Mouse (Mus musculus) heart, embryonic 15.5 days (tissue): ENCODE measurements around the gene Hyal2. TPM values are rescaled to one million over a fixed set of nuclear protein-coding genes. Genes with fewer than 3 reads are reported as not detected.
A peak's percentile ranks its signal among the peaks of the same experiment; 100 is the strongest.

Source experiments
- ATAC-seq: fragments of 200-750 bp; cut with Nextera tagmentation; replicated peaks from 2 replicates; pipeline ENCODE4 v1.8.0; 2017; ENCODE audit warnings: low read depth, moderate TSS enrichment; ENCODE audit not compliant: insufficient number of reproducible peaks, insufficient read depth, low FRiP score
- H3K27ac ChIP-seq: fragments of 300-500 bp; sonication (generic); 2 replicates; pipeline ENCODE4 v1.5.1; 2015; ENCODE audit warnings: mild to moderate bottlenecking, inconsistent platforms
- H3K27me3 ChIP-seq: fragments of 300-500 bp; sonication (generic); 2 replicates; pipeline ENCODE4 v1.6.1; 2015; ENCODE audit warnings: inconsistent platforms
- H3K36me3 ChIP-seq: fragments of 300-500 bp; sonication (generic); 2 replicates; pipeline ENCODE4 v1.6.1; 2015; ENCODE audit warnings: mild to moderate bottlenecking, inconsistent platforms
- H3K4me1 ChIP-seq: fragments of 300-500 bp; sonication (generic); replicated peaks from 2 replicates; pipeline ENCODE4 v1.6.1; 2015; ENCODE audit warnings: inconsistent platforms
- H3K4me2 ChIP-seq: fragments of 300-500 bp; sonication (generic); 2 replicates; pipeline ENCODE4 v1.6.1; 2015; ENCODE audit warnings: inconsistent platforms, mild to moderate bottlenecking, moderate library complexity
- H3K4me3 ChIP-seq: fragments of 300-500 bp; sonication (generic); 2 replicates; pipeline ENCODE4 v1.5.1; 2015; ENCODE audit warnings: mild to moderate bottlenecking, inconsistent platforms
- H3K9ac ChIP-seq: fragments of 300-500 bp; sonication (generic); 2 replicates; pipeline ENCODE4 v1.6.1; 2015; ENCODE audit warnings: mild to moderate bottlenecking, inconsistent platforms
- H3K9me3 ChIP-seq: fragments of 300-500 bp; sonication (generic); replicated peaks from 2 replicates; pipeline ENCODE4 v1.6.1; 2016; ENCODE audit warnings: inconsistent platforms
- WGBS: fragments of 180-500 bp; shearing (Covaris S2); methylation state at CpG from one replicate; pipeline ENCODE4 v1.1.7; 2015; ENCODE audit warnings: mixed read lengths; 5-methylcytosine and 5-hydroxymethylcytosine counted together
- polyA plus RNA-seq: library from polyadenylated mRNA; unstranded; fragments of >200 nt; fragmentation: Nextera tagmentation; extraction: Ambion mirVana; gene quantifications from 2 replicates; pipeline ENCODE4 v1.2.1, GENCODE M21; 2015

The Hyal2 gene
- polyA plus RNA-seq: 72.2 and 89.3 TPM in 2 replicates

DNA sequence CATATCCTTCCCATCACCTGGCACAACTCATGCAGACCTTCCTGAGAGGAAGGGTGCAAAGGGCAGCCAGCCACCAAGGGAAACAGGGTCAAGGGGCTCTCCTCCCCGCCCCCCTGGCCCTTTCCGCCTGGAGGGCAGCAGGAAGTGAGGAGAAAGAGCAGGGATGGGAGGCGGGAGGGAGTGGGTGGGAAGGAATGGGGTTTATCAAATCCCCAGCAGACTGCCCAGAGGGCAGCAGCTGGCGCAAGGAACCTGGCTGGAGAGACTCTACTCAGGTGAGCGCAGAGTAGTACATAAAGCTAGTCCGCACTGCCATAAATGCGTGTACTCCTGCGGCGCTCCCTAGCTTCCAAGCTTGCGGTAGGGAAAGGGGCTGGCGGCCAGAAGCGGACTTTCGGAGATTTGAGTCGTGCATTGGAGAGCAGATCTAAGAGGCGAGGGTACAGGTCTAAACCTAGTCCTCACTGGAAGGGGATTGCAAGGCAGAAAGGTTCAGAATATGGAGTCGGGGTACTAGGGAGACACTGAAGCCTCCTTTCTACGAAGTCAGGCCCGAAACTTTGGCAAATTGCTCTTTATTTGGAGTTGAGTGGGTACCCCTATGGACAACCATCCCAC lies at the start of gene Hyal2:
Gene Hyal2, plus strand, starts transcription at position 244 of the 618 bp plus-strand sequence.
- peak within 1 kb of the TSS; percentile 85 for H3K4me2 ChIP-seq
- WGBS: 15% methylated on average over 18 of the region's 18 CpGs
- ATAC-seq: no peak
- H3K9me3 ChIP-seq: no peaks in the 10 kb centered on the region
- no peaks in the 10 kb centered on the region for H3K27me3 ChIP-seq
- peak within 1 kb of the TSS; percentile 81 for H3K9ac ChIP-seq
- H3K4me3 ChIP-seq: peak within 1 kb of the TSS; percentile 89
- H3K36me3 ChIP-seq: peaks cover 19% of the 10 kb centered on the region
- peaks cover 68% of the 10 kb centered on the region for H3K4me1 ChIP-seq
- H3K27ac ChIP-seq: peak within 1 kb of the TSS; percentile 89

DNA sequence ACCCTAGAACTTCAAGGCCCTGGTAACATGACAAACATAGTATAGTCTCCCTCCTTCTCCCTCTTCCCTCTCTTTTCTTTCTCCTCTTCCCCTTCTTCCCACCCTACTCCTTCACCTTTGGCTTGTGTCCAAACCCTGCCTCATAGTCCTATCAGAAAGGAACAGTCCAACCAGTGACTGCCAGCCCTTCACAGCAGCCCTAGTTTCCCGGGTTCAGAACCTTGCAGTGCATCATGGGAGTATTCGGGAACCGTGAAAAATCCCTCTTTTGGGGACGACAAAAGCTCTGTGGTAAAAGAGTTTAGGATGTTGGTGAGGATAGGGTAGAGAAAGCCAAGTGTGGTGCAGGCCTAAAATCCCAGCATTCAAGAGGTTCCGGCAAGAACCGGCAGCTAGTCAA lies 47.4 kb upstream of the Hyal2 start:
- WGBS: 62% methylated on average over 6 of the region's 6 CpGs
- Histone ChIP-seq H3K9me3 (no peaks in the 10 kb centered on the region), H3K27me3 (peaks cover 10% of the 10 kb centered on the region), H3K36me3 (no peaks in the 10 kb centered on the region), H3K4me3 (no peak overlapping the region), H3K4me2 (no peak overlapping the region), H3K4me1 (peaks cover 14% of the 10 kb centered on the region), H3K9ac (no peak overlapping the region), H3K27ac (no peak overlapping the region)
- ATAC-seq: no peak

DNA sequence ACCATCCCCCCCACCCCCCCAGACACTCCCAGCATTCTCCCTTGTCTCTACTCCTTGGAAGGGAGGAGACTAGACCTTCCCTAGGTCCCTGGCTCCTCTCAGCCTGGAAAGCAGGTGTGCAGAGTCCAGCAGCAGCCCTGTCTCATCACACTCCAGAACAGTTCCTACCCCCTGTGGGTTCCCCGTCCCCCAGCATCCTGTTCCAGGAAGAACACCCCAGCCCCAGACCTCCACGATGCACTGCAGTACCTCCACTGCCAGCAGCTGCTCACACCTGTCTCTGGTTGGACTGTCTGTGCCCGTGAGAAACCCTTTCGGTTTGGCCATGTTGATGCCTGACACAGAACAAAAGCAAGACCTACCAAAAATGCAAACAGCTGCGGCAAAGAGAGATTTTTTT lies 46.6 kb upstream of the Hyal2 start:
- Histone ChIP-seq H3K36me3 (no peaks in the 10 kb centered on the region), H3K27me3 (peaks cover 18% of the 10 kb centered on the region), H3K27ac (peak overlapping the region; percentile 45; the same call in 1 of the 2 replicates), H3K4me2 (peak overlapping the region; percentile 56), H3K9ac (no peak overlapping the region), H3K9me3 (no peaks in the 10 kb centered on the region), H3K4me1 (peaks cover 15% of the 10 kb centered on the region), H3K4me3 (no peak overlapping the region)
- no peak for ATAC-seq
- 48% methylated on average over 5 of the region's 5 CpGs for WGBS

DNA sequence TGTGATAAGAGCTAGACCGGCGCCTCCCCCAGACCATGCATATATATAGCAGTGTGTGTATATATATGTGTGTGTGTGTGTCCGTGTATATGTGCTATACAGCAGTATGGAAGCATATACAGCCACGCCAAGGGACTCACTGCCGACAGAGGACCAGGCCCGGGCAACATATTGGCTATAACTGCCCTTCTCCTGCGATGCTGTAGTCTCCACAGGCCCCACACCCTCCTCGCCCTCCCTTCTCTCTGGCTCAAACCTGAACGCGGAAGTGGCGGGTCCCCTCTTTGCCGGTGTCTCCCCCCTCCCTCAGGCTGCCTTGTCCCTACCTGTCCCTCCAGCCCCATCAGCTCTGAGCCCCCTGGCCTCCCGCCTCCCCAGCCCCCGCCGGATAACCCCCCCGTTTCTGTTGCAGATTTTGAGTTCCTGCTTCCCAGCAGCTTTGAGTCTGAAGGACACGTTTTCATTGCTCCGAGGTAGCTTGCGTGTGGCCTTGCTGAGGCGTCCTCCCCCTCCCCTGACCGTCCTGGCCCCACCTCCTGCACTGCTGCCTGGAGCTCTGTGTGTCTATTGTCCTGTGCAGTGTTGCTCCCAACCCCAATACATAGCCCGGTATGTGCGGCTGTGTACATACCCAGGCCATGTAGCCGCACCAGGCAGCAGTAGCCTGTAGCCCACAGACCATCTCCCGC lies 45.9 kb upstream of the Hyal2 start:
- Histone ChIP-seq H3K9me3 (no peaks in the 10 kb centered on the region), H3K36me3 (no peaks in the 10 kb centered on the region), H3K4me1 (peaks cover 22% of the 10 kb centered on the region), H3K27me3 (peaks cover 25% of the 10 kb centered on the region), H3K4me3 (peak overlapping the region; percentile 29), H3K9ac (peak overlapping the region; percentile 4; the same call in 1 of the 2 replicates), H3K4me2 (peak overlapping the region; percentile 56), H3K27ac (peak overlapping the region; percentile 45)
- WGBS: 25% methylated on average over 25 of the region's 25 CpGs
- ATAC-seq: peak; percentile 24; the same call in 1 of the 2 replicates

DNA sequence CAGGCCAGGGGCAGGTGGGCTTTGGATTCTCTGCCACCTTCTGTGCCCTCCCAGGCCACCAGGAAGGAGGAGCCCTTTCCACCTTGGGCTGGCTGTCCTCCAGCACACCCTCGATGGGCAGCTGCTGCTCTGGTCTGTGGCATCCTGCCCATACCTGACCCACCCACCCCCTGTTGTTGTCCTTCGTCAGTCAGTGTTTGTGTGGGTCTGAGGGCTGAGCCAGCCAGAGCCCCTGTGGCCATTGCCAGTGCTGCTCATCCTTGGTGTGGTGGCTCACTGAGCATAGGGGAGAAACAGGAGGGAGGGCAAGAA lies 45.4 kb upstream of the Hyal2 start:
- Histone ChIP-seq H3K9ac (0 out of 2 replicates have a peak overlapping the region, but pooled peaks have one; percentile 4), H3K4me1 (peaks cover 25% of the 10 kb centered on the region), H3K4me3 (peak overlapping the region; percentile 29; the same call in 1 of the 2 replicates), H3K36me3 (no peaks in the 10 kb centered on the region), H3K4me2 (peak overlapping the region; percentile 56), H3K27ac (peak overlapping the region; percentile 45), H3K27me3 (peaks cover 28% of the 10 kb centered on the region), H3K9me3 (no peaks in the 10 kb centered on the region)
- WGBS: 32% methylated on average over 2 of the region's 2 CpGs
- no peak for ATAC-seq

DNA sequence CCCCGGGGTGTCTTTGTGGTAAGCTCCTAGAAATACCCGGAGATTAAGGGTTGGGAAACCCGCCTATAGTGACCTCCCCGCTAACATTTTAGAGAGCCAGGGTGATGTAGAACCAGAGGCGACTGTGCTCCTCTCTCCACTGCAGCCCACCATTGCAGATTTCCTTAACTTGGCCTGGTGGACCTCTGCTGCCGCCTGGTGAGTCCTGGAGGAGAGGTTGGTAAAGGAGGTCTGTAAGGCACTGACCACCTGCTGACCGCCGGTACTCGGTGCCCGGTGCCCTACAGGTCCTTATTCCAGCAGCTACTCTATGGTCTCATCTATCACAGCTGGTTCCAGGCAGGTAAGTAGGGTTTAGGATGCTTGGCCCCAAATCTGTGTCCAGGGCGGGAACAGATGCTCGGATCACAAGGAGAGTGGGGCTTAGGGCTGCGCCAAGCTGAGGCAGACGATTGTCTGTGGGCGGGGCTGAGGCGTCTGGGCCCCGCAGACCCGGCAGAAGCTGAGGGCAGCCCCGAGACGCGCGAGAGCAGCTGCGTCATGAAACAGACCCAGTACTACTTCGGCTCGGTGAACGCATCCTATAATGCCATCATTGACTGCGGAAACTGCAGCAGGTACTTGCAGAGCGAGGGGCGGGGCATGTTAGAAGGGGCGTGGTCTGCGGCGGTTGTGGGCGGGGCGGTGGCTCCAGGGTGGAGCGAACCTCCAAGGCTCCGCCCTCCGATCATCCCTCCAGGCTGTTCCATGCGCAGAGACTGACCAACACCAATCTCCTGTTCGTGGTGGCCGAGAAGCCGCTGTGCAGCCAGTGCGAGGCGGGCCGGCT lies 41.3 kb upstream of the Hyal2 start:
- H3K27me3 ChIP-seq: peaks cover 36% of the 10 kb centered on the region
- H3K4me3 ChIP-seq: peak overlapping the region; percentile 40
- WGBS: 9% methylated on average over 44 of the region's 44 CpGs
- H3K9me3 ChIP-seq: no peaks in the 10 kb centered on the region
- no peak overlapping the region for H3K27ac ChIP-seq
- no peaks in the 10 kb centered on the region for H3K36me3 ChIP-seq
- ATAC-seq: peak; percentile 51
- H3K4me1 ChIP-seq: peaks cover 20% of the 10 kb centered on the region
- H3K4me2 ChIP-seq: peak overlapping the region; percentile 62
- no peak overlapping the region for H3K9ac ChIP-seq

DNA sequence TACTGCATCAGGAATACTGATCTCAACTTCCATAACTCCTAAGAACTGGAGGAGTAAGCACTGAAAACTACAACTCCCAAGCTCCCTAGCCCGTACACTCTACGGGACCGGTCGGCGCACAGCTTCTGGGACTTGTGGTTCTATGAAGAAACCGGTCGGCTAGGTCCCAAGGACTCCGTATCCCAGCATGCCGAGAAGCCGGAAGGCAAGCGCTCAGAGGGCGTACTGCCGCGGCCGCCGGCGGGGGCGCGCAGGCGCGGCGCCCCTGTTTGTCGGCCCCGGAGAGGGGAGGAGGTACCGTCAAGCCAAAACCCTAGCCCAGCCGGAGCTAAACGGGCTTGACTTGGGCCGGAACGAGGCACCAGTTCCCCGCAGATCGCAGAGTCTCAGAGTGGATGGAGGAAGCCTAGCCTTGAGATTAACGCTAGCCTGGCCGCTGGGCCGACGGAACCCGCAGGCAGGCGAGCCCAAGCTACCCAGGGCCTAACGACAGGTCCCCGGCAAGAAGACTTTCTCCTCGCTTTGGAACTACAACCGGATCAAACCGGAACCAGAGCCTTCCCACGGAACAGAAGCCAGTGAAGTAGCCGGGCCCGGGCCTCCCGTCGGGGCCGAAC lies 33.8 kb upstream of the Hyal2 start, which contains the start of gene Tmem115:
Gene Tmem115, plus strand, starts transcription at position 155 of the 617 bp plus-strand sequence.
- Histone ChIP-seq H3K4me3 (peak within 1 kb of the TSS; percentile 82), H3K9me3 (no peaks in the 10 kb centered on the region), H3K36me3 (peaks cover 19% of the 10 kb centered on the region), H3K9ac (peak within 1 kb of the TSS; percentile 87), H3K27me3 (no peaks in the 10 kb centered on the region), H3K4me2 (peak within 1 kb of the TSS; percentile 90), H3K4me1 (peaks cover 29% of the 10 kb centered on the region), H3K27ac (peak within 1 kb of the TSS; percentile 84)
- peak; percentile 99 for ATAC-seq
- under 1% methylated on average over 48 of the region's 48 CpGs for WGBS

DNA sequence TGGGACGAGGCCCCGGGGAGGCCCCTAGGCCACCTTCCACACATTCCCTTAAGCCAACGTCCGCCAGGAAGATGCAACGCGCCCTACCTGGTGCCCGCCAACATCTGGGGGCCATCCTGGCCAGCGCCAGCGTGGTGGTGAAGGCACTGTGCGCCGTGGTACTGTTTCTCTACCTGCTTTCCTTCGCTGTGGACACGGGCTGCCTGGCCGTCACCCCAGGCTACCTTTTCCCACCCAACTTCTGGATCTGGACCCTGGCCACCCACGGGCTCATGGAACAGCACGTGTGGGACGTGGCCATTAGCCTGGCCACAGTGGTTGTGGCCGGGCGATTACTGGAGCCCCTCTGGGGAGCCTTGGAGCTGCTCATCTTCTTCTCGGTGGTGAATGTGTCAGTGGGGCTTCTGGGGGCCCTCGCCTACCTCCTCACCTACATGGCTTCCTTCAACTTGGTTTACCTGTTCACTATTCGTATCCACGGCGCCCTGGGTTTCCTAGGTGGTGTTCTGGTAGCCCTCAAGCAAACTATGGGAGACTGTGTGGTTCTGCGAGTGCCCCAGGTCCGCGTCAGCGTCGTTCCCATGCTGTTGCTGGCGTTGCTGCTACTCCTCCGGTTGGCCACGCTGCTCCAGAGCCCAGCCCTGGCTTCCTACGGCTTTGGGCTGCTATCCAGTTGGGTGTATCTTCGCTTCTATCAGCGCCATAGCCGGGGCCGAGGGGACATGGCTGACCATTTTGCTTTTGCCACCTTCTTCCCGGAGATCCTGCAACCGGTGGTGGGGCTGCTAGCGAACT lies 33.1 kb upstream of the Hyal2 start:
- Histone ChIP-seq H3K27me3 (no peaks in the 10 kb centered on the region), H3K4me3 (peak overlapping the region; percentile 82), H3K27ac (peak overlapping the region; percentile 84), H3K9ac (peak overlapping the region; percentile 87), H3K9me3 (no peaks in the 10 kb centered on the region), H3K36me3 (peaks cover 26% of the 10 kb centered on the region), H3K4me2 (peak overlapping the region; percentile 90), H3K4me1 (peaks cover 29% of the 10 kb centered on the region)
- ATAC-seq: no peak
- WGBS: under 1% methylated on average over 40 of the region's 40 CpGs

DNA sequence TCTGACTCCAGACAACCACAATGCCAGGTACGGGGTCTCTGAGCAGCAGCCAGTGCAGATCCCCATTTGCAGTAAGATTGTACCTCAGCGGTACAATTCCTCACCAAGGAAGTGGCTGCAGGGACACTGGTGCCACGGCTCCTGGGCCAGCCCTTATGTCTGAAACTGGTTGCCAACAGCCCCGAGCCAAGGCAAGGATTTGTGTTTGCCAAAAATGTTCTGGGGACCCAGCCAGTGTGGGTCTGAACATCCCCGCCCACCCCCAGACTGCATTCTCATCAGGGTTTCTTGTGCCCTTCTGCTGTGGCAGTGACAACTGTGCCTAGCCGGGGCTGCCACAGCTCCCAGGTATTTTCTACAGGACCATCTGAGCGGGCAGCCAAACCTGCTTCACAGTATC lies 29.5 kb upstream of the Hyal2 start:
- Histone ChIP-seq H3K4me1 (peaks cover 49% of the 10 kb centered on the region), H3K36me3 (peaks cover 29% of the 10 kb centered on the region), H3K4me2 (no peak overlapping the region), H3K27ac (no peak overlapping the region), H3K27me3 (no peaks in the 10 kb centered on the region), H3K9me3 (no peaks in the 10 kb centered on the region), H3K9ac (no peak overlapping the region), H3K4me3 (no peak overlapping the region)
- WGBS: 90% methylated on average over 7 of the region's 7 CpGs
- ATAC-seq: no peak

DNA sequence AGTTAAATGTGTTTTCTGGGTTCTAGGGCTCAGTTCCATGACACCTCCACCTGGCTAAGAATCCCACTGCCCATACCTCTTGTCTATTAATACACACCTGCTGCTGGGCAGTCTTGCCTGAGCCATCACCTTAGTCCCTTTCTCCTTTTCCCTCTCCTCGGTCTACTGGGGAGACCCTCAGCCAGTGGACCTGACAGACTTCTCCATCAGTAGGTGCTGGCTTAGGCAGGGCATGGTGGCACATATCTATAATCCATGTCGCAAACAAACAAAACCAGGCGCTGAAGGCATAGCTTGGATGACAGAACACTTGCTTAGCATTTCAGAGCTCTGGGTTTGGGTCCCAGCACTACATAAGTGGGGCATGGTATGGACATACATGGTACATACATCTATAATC lies 29.0 kb upstream of the Hyal2 start:
- peaks cover 29% of the 10 kb centered on the region for H3K36me3 ChIP-seq
- no peak overlapping the region for H3K4me3 ChIP-seq
- H3K27me3 ChIP-seq: no peaks in the 10 kb centered on the region
- ATAC-seq: no peak
- no peak overlapping the region for H3K9ac ChIP-seq
- 92% methylated on average over 3 of the region's 3 CpGs for WGBS
- no peak overlapping the region for H3K27ac ChIP-seq
- H3K4me1 ChIP-seq: peaks cover 46% of the 10 kb centered on the region
- H3K9me3 ChIP-seq: no peaks in the 10 kb centered on the region
- H3K4me2 ChIP-seq: no peak overlapping the region
